In the genomic region with DNA sequence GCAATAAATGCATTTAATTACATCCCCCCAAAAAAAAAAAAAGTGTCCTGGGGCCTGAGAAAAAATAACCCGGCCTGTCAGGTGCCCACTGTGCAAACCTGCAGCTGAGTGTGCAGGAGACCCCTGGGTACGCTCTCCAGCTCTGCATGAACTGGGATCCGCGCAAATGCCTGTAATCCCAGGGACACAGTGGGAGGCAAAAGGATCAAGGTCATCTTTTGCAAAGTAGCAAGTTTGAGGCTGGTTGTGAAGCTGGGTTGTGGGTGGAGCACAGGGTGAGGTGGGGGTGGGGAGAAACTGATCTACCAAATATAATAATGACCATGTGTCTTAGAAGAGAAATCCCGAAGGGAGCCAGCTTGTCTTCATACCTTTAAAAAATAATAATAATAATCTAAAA, we compare ENCODE assay signal across 10 mouse cellular contexts. TPM values are rescaled to one million over a fixed set of nuclear protein-coding genes. Genes with fewer than 3 reads are reported as not detected.
DNase-seq lines count a peak whose midpoint lies in the region; ATAC-seq and TF ChIP-seq lines count a peak whose summit lies in the region.
"Had no signal": no experiment of that assay in that cellular context is flagged by ENCODE, and none has a peak within 500 bp of the region (broad histone marks: within the 10 kb centered on the region; RNA-seq: fewer than 3 reads in every experiment).

No protein-coding gene starts in this region.

- no peak for TF ChIP-seq POLR2A in small intestine, adult 2 months (IDR thresholded peaks at IDR 0.05; ENCODE audit: low read depth, low read length)

- peak overlapping the region; percentile 100 for H3K4me2 ChIP-seq in limb, embryonic 12.5 days
- H3K4me2 ChIP-seq in embryonic facial prominence, embryonic 15.5 days (replicated peaks) = peak overlapping the region; percentile 97
- H3K4me2 ChIP-seq in intestine, embryonic 16.5 days (ENCODE audit: low read depth, low read length) = peak overlapping the region; percentile 88

- H3K27me3 ChIP-seq in limb, embryonic 12.5 days = peaks cover 9% of the 10 kb centered on the region; the same call in 1 of the 2 replicates
- peaks cover 14% of the 10 kb centered on the region for H3K27me3 ChIP-seq in limb, embryonic 10.5 days (ENCODE audit: low read depth, poor library complexity, severe bottlenecking)
- H3K27me3 ChIP-seq in embryonic facial prominence, embryonic 15.5 days = no peaks in the 10 kb centered on the region; the same call in 1 of the 2 replicates
- no peaks in the 10 kb centered on the region for H3K27me3 ChIP-seq in intestine, embryonic 16.5 days (replicated peaks; ENCODE audit: control insufficient read depth, insufficient read depth, low read length)
- no peaks in the 10 kb centered on the region for H3K27me3 ChIP-seq in small intestine, adult 2 months (ENCODE audit: control insufficient read depth, insufficient read depth, low read length)

- no peak for DNase-seq in limb, embryonic 10.5 days (ENCODE audit: low spot score)
- no peak for DNase-seq in cerebellum, adult 8-10 months
- no peak for DNase-seq in spleen, postnatal 14 days (ENCODE audit: low spot score in 2 of 2)
- DNase-seq: cerebellum, postnatal 25 days; lung, postnatal 4 days; thymus, postnatal 4 days had no signal

- TF ChIP-seq CTCF in small intestine, adult 2 months (IDR thresholded peaks at IDR 0.05; ENCODE audit: extremely low read depth, insufficient read length, insufficient replicate concordance, low read depth, low read length) = no peak

- H3K9me3 ChIP-seq in limb, embryonic 12.5 days = no peaks in the 10 kb centered on the region
- H3K9me3 ChIP-seq in limb, embryonic 10.5 days (replicated peaks) = no peaks in the 10 kb centered on the region
- no peaks in the 10 kb centered on the region for H3K9me3 ChIP-seq in embryonic facial prominence, embryonic 15.5 days (replicated peaks)
- no peaks in the 10 kb centered on the region for H3K9me3 ChIP-seq in intestine, embryonic 16.5 days (ENCODE audit: control insufficient read depth, low read length)

- no peak overlapping the region for H3K4me3 ChIP-seq in limb, embryonic 12.5 days (replicated peaks)
- H3K4me3 ChIP-seq in limb, embryonic 10.5 days = no peak overlapping the region
- peak overlapping the region; percentile 80; the same call in 1 of the 2 replicates for H3K4me3 ChIP-seq in embryonic facial prominence, embryonic 15.5 days (replicated peaks)
- no peak overlapping the region; the same call in 1 of the 2 replicates for H3K4me3 ChIP-seq in intestine, embryonic 16.5 days (ENCODE audit: low read length)
- H3K4me3 ChIP-seq in small intestine, adult 2 months (ENCODE audit: low read depth, low read length) = peak overlapping the region; percentile 32

- no peak overlapping the region for H3K27ac ChIP-seq in limb, embryonic 12.5 days
- H3K27ac ChIP-seq in limb, embryonic 10.5 days = no peak overlapping the region
- no peak overlapping the region for H3K27ac ChIP-seq in embryonic facial prominence, embryonic 15.5 days (replicated peaks)
- H3K27ac ChIP-seq in intestine, embryonic 16.5 days (ENCODE audit: low read length) = no peak overlapping the region
- H3K27ac ChIP-seq in small intestine, adult 2 months (ENCODE audit: insufficient read depth, low read depth, low read length) = no peak overlapping the region

- H3K4me1 ChIP-seq in limb, embryonic 12.5 days (replicated peaks) = peaks cover 14% of the 10 kb centered on the region
- H3K4me1 ChIP-seq in limb, embryonic 10.5 days = peaks cover 21% of the 10 kb centered on the region
- H3K4me1 ChIP-seq in embryonic facial prominence, embryonic 15.5 days = peaks cover 23% of the 10 kb centered on the region
- peaks cover 10% of the 10 kb centered on the region; the same call in 1 of the 2 replicates for H3K4me1 ChIP-seq in intestine, embryonic 16.5 days (ENCODE audit: control insufficient read depth, insufficient read depth, low read length)
- H3K4me1 ChIP-seq in small intestine, adult 2 months (ENCODE audit: control insufficient read depth, insufficient read depth, insufficient read length, low read length) = 0 out of 2 replicates have a peak, but pooled peaks cover 2% of the 10 kb centered on the region

- no peaks in the 10 kb centered on the region for H3K36me3 ChIP-seq in limb, embryonic 12.5 days
- peaks cover 16% of the 10 kb centered on the region for H3K36me3 ChIP-seq in limb, embryonic 10.5 days
- H3K36me3 ChIP-seq in embryonic facial prominence, embryonic 15.5 days = no peaks in the 10 kb centered on the region
- peaks cover 4% of the 10 kb centered on the region; the same call in 1 of the 2 replicates for H3K36me3 ChIP-seq in intestine, embryonic 16.5 days (ENCODE audit: control insufficient read depth, insufficient read depth, low read length)
- peaks cover 2% of the 10 kb centered on the region; the same call in 1 of the 2 replicates for H3K36me3 ChIP-seq in small intestine, adult 2 months (ENCODE audit: control insufficient read depth, insufficient read depth, low read length)

- ATAC-seq in limb, embryonic 12.5 days (ENCODE audit: insufficient number of reproducible peaks, insufficient read depth, low FRiP score, low TSS enrichment, low read depth) = no peak
- ATAC-seq in embryonic facial prominence, embryonic 15.5 days (ENCODE audit: insufficient number of reproducible peaks, low FRiP score, low TSS enrichment, low read depth) = no peak
- ATAC-seq in intestine, embryonic 16.5 days = no peak

- no peak overlapping the region for H3K9ac ChIP-seq in limb, embryonic 12.5 days (replicated peaks)
- H3K9ac ChIP-seq in embryonic facial prominence, embryonic 15.5 days = no peak overlapping the region
- H3K9ac ChIP-seq in intestine, embryonic 16.5 days (ENCODE audit: low read depth, low read length) = no peak overlapping the region

- WGBS in limb, embryonic 12.5 days = 50% methylated on average over 5 of the region's 5 CpGs
- 61% methylated on average over 5 of the region's 5 CpGs for WGBS in limb, embryonic 10.5 days
- 46% methylated on average over 5 of the region's 5 CpGs for WGBS in embryonic facial prominence, embryonic 15.5 days
- WGBS in intestine, embryonic 16.5 days = 63% methylated on average over 5 of the region's 5 CpGs
- WGBS in small intestine, adult 2 months = 61% methylated on average over 5 of the region's 5 CpGs

RNA-seq across cellular contexts. Expression of gene Slc7a1, which starts 1.8 kb away (rescaled TPM):
- 12.0 and 12.6 TPM in 2 replicates for polyA plus RNA-seq in limb, embryonic 12.5 days (2016; fragmentation: Nextera tagmentation; extraction: Ambion mirVana)
- 13.2 and 17.8 TPM in 2 replicates for polyA plus RNA-seq in limb, embryonic 10.5 days (2016; fragmentation: Nextera tagmentation; extraction: Ambion mirVana)
- polyA plus RNA-seq in embryonic facial prominence, embryonic 15.5 days (2015; fragmentation: Nextera tagmentation; extraction: Ambion mirVana) = 19.1 and 20.1 TPM in 2 replicates
- polyA plus RNA-seq in intestine, embryonic 16.5 days (2015; fragmentation: Nextera tagmentation; extraction: Ambion mirVana) = 20.0 and 22.5 TPM in 2 replicates
- polyA plus RNA-seq in small intestine, adult 2 months (2012; rRNA removed) = 6.3 and 7.4 TPM in 2 replicates

Comparison
In these comparisons a context has a peak if more than half of its experiments do, and no peak if none do; other contexts are left out.
1. H3K4me3 ChIP-seq: peak in embryonic facial prominence, embryonic 15.5 days (single experiment) and small intestine, adult 2 months (single experiment); none in limb, embryonic 12.5 days (single experiment), limb, embryonic 10.5 days (single experiment) and intestine, embryonic 16.5 days (single experiment).
2. Peak in every context shown above with its lines, with median percentiles within 50 percentile points of each other: H3K4me2 ChIP-seq.